Mouse (Mus musculus): Measurements from ENCODE around the gene Rpl36a-ps1.
"Not testable (repeated sequence)": the region's sequence is repeated elsewhere in the genome, so short reads cannot be mapped to it uniquely, and the experiment has no call there.

Gene Rpl36a-ps1

DNA sequence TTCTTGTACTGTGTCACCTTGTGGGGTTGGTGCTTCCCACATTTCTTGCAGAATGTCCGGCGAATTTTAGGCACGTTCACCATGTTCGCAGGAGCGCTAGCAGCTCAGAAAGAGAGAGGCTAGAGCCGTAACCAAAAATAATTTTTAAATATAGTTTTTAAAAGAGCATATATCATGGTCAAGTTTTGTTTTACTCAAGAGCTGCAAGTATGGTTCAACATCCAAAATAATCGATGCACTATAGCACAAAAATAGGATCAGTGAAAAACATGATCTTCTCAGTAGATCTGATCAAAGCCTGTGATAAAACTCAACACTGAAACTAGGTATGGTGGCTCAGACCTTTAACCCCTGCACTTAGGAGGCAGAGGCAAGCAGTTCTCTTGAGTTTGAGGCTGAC lies at the start of gene Rpl36a-ps1:
Gene Rpl36a-ps1, minus strand, starts transcription at position 101 of the 400 bp plus-strand sequence.
- no peak for DNase-seq (ENCODE audit: low spot score)

DNA sequence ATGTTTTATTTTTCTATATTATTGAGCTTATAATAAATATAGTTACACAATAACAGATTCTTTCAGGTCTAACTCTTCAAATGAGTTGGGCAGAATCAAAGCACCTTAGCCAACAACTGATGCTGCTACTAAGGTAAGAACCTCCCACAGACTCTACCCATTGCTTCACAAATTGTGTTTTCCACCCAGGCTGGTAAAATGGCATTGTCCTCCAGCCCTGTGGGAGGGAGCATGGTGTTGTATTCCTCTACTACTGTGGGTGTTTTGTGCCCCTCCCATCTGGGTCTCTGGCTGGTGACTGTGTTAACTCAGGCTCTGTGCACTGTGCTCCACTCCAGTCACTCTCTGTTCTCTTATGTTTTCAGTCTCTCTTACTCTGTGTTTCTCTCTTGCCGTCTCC lies 49.4 kb upstream of the Rpl36a-ps1 start:
- no peak for DNase-seq (ENCODE audit: low spot score)

DNA sequence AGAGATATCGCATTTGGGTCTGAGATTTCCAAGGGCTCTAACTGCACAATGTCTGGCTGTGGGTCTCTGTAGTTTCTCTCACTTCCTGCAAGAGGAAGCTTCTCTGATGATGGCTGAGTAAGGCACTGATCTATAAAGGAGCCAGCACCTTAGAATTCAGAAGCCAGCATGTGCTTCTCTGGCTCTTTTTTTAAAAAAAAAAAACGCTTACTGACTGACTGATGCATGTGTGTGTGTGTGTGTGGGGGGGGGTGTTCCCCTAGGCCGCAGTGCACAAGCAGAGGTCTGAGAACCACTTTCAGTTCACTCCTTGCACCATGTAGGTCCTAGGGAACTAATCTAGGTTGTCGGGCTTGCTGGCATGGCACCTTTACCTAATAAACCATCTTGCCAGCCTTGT lies 47.3 kb upstream of the Rpl36a-ps1 start:
- no peak for DNase-seq (ENCODE audit: low spot score)

- not testable (repeated sequence) for DNase-seq (ENCODE audit: low spot score)
Measured at GRCm38 (mm10) chr14:99039308-99039707, 45.2 kb upstream of the Rpl36a-ps1 start.

GRCm38 (mm10) chr14:99037703-99038102 lies 43.6 kb upstream of the Rpl36a-ps1 start:
- no peak for DNase-seq (ENCODE audit: low spot score)

- DNase-seq (ENCODE audit: low spot score), result no peak
Measured at GRCm38 (mm10) chr14:99036039-99036438, 41.9 kb upstream of the Rpl36a-ps1 start.

DNA sequence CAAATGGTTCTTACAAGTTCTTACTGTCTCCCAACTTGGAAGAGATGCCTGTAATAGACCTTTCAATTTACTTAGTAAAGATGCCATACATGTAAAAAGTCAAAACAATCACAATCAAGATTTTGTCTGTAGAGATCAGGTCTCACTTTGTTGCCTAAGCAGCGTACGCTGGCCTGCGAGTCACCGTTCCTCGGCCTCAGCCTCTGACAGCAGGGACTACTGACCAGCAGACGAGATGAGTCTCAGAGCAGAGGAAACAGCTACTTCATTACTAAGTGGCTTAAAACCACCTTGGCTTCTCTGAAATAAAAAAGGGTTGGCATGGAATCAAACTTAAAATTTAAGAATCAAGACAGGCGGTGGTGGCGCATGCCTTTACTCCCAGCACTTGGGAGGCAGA lies 40.7 kb upstream of the Rpl36a-ps1 start:
- DNase-seq (ENCODE audit: low spot score), result not testable (repeated sequence)

DNA sequence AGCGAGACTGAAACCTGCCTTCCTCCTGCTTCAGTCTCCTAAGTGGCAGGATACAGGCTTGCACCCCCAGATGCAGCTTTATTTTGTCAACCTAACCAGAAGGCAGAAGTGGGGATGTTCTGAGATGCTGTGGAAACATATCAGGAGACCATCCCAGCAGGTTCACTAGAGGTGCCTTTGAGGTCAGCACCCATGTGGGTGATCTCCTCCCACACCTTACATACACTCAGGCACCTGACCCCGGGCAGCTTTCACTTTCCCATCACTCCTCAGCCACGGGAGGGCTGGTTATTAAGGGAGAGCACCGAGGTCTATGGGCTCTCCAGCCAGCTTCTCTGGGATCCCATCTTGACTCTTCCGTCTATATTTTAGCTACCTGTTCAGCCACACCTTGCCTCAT lies 38.5 kb upstream of the Rpl36a-ps1 start:
- DNase-seq (ENCODE audit: low spot score), result no peak

DNA sequence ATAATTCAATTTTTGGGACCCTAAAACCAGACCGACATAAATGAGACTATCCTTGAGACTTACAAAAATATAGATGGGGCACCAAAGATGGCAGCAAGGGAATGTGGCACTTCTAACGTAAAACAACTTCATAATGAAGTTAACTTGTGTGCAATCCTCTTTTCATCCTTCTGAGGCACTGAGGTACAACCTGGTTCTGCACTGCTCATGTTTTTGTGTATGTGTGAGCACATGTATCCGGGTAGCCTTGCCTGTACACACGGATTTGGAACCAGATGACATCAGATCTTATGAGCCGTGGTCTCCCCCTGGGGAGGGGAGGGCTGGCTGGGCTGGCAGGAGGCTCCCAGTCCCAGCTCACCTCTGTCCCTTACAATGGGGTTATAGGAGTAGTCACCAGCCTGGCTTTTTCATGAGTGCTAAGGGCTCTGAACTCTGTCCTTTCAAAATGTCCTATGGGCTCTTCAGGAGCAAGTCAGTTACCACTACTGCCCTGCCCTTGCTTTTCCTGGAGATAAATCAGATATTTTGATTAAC lies 37.3 kb upstream of the Rpl36a-ps1 start:
- DNase-seq (ENCODE audit: low spot score), result no peak

DNA sequence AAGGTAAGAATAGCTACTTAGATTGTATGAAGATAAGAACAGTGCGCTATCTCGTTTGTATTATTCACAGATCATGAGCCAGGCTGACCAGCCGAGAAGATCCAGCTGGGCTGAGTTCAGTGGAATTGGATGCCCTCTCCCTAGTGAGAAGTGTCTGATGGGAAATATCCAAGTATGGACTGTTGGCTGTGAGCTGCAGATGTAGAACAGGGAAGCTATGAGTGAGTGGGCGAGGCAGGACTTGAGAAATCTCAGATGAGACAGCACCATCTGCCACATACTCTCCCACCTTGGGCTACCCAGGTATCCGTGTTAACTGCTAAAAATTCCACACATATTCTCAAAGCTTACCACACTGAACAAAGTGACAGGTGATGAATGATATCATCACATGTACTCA lies 35.9 kb upstream of the Rpl36a-ps1 start:
- no peak for DNase-seq (ENCODE audit: low spot score)

DNA sequence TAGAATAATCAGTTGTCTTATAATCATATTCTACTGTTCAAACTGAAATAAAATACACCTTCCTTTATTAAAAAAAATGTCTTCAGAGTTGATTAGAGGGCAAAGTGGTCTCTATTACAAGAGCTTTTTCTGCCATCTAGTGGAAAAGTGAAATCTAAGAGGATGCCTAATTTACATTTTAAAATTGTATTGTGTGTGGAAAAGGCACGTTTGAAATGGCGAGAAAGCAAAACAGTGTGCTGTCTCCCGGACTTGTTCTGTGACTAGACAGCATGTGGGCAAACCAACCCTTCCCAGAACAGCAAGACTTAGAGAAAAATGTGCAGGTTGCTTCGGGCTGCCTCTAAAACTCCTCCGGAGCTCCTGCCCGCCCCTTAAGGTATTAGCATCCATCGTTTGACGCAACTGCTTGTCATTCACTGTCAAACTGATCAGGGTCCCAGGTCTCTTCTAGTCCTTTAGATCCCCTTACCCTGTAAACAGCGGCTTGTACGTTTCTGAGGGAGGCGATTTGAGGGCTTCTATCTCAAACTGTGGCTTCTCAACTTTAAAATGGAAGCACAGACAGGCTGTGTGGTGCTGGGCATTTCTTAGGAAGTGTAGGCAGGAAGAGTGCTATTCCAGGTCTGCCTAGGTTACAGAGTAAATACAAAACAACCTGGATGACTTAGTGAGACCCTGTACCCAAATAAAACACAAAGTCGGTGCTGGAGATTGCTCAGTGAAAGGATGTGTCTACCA lies 28.4 kb upstream of the Rpl36a-ps1 start:
- no peak for DNase-seq (ENCODE audit: low spot score)

DNA sequence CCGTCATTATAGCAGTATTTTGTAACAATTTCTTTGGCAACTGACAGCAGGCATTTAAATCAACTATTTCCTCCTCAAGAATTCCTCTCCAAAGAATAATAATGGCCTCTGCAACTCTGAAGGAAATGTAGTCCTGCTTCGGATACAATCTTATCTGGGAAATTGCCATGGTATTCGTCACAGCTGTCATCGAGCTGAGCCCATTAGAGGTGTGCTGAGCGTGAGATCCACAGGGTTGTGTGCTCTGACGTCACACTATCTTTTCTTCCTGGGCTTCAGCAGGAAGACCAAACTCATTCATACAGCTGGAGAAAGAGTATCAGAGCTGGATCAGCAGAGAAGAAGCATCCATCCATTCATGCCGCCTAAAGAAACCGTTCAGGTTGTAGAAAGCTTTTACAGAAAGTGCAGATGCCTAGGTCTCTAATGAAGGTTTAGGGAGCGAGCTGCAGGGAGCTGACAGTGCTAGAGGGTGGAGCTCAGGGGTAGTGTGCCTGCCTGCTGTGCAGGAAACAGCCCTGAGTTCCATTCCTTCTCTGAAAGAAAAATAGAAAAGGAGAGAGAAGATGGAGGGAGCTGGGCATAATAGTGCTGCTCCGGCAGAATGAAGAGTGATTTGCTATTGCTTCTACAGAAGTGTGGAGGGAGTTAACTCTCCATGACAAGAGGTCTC lies 25.2 kb upstream of the Rpl36a-ps1 start:
- no peak for DNase-seq (ENCODE audit: low spot score)

- DNase-seq (ENCODE audit: low spot score), result no peak
Measured at GRCm38 (mm10) chr14:99018691-99019090, 24.6 kb upstream of the Rpl36a-ps1 start.

DNA sequence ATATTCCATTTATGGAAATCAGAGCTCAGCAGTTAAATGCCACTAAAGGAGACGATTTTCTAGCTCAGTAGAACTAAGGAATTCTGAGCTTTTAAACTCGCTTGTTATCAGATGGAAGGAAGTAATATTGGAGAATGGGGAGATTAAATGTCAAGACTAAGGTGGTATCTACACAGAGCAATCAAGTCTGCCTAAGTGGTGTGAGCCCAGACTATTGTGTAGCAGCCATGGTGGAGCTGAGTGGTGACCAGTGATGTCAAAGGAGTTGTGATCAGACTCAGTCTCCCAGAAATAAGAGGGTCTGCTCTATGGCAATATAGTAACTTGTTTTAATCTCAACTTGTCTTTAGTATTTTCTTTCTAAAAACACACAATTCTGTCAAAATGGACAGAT lies 16.8 kb upstream of the Rpl36a-ps1 start:
- DNase-seq (ENCODE audit: low spot score), result no peak

DNA sequence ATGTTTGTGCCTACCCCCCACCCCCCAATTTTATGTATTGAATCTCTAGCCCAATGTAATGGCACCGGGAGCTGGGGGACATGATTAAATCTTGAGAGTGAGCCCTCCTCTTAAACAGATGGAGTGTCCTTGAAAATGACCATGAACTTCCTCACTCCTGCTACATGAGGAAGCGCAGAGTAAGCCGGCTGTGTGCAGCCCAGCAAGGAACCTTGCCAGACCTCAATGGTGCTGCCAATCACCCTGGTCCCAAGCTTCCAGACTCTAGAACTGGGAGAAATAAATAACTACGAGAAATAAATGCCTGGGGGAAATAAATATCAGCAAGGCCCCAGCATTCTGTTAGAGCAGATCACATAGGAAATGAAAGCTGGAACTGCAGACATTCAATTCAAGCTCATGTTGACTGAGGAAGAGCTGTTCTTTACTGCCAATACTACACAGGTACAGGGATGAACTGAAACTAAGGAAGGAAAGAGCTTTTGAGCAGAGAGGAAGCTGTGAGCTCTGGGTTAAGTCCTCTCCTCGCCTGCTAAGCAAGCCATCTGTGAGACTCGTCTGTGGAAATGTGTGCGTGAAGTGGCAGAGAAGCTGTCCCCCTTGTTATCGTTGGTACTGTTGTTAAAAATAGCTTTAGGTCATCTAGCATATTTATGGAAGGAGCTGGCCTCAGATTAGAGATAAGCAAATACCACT lies 16.3 kb upstream of the Rpl36a-ps1 start:
- no peak for DNase-seq (ENCODE audit: low spot score)

DNA sequence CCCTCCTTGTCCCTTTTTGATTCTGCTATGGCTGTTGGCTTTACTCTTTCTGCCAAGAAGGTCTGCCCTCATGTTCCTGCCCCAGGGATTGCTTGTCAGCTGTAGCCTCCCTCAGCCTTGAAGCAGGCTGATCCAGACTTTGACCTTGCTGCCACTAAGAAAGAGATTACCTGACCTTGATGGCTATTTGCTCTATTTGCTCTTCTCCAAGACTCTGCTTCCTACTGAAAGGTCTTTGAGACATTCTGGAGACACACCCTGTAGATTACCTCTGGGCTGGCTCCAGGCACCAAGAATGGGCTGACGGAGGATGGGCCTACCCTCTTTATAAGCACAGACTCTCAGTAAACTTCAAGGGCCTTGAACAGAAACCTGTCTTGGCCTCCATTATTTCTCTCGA lies 1.6 kb downstream of the Rpl36a-ps1 start:
- no peak for DNase-seq (ENCODE audit: low spot score)

DNA sequence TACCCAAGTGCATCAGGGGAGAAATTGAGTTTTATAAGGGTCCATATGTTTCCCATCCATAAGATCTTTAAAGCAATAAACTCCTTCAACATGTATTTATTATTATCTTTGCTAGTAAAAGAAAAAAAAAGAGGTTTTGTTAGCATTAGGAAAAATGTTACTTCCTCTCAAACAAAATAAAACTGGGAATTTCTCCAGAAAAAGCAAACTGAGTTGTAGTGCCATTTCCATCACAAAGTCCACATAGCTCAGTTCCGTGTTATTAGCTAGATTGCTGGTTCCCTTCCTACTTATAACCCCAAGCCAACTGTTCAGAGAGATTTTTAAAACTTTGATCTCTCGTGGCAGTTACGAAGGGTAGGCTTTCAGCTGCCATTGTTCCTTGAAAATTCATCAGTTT lies 3.5 kb downstream of the Rpl36a-ps1 start:
- DNase-seq (ENCODE audit: low spot score), result no peak

DNA sequence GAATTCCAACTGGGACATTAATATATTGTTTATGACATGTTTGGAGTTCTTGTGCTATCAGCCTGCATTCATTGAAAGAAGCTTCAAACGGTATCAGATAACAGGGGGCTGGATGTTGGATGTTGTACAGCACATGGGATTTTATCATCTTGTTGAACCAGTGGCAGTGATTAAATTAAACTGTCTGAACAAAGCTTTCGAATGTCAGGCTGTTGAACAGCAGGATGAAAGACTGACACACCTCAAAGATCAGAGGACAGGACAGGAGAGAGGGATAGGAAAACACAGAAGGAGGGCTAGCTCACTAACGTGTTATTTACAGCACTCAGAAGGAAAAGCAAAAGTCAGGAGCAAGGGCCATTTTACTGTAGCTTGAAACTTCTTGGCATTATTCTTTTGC lies 4.3 kb downstream of the Rpl36a-ps1 start:
- no peak for DNase-seq (ENCODE audit: low spot score)

GRCm38 (mm10) chr14:98971921-98972320 lies 22.2 kb downstream of the Rpl36a-ps1 start:
- no peak for DNase-seq (ENCODE audit: low spot score)

- DNase-seq (ENCODE audit: low spot score), result no peak
Measured at GRCm38 (mm10) chr14:98958978-98959658, 35.0 kb downstream of the Rpl36a-ps1 start.

- no peak for DNase-seq (ENCODE audit: low spot score)
Measured at GRCm38 (mm10) chr14:98956788-98957187, 37.3 kb downstream of the Rpl36a-ps1 start.

GRCm38 (mm10) chr14:98952441-98952840 lies 41.7 kb downstream of the Rpl36a-ps1 start:
- DNase-seq (ENCODE audit: low spot score), result no peak

Data from spleen, adult 12 weeks (tissue).